Mouse (Mus musculus) hindbrain, embryonic 12.5 days (tissue): ENCODE measurements around the gene Vax2. TPM values are rescaled to one million over a fixed set of nuclear protein-coding genes. Genes with fewer than 3 reads are reported as not detected.

Source experiments
- ATAC-seq: fragments of 200-750 bp; cut with Nextera tagmentation; 2 replicates; pipeline ENCODE4 v1.8.0; 2017; ENCODE audit warnings: moderate TSS enrichment; ENCODE audit not compliant: low FRiP score
- H3K27ac ChIP-seq: fragments of 300-500 bp; sonication (generic); 2 replicates; pipeline ENCODE4 v1.5.1; 2016; ENCODE audit warnings: mild to moderate bottlenecking
- H3K27me3 ChIP-seq: fragments of 300-500 bp; sonication (generic); 2 replicates; pipeline ENCODE4 v1.6.1; 2016; ENCODE audit warnings: mild to moderate bottlenecking
- H3K36me3 ChIP-seq: fragments of 300-500 bp; sonication (generic); 2 replicates; pipeline ENCODE4 v1.6.1; 2016; ENCODE audit warnings: mild to moderate bottlenecking
- H3K4me1 ChIP-seq: fragments of 300-500 bp; sonication (generic); 2 replicates; pipeline ENCODE4 v1.6.1; 2016
- H3K4me2 ChIP-seq: fragments of 300-500 bp; sonication (generic); replicated peaks from 2 replicates; pipeline ENCODE4 v1.6.1; 2016; ENCODE audit warnings: mild to moderate bottlenecking
- H3K4me3 ChIP-seq: fragments of 300-500 bp; sonication (generic); 2 replicates; pipeline ENCODE4 v1.5.1; 2016; ENCODE audit warnings: mild to moderate bottlenecking
- H3K9ac ChIP-seq: fragments of 300-500 bp; sonication (generic); 2 replicates; pipeline ENCODE4 v1.6.1; 2016; ENCODE audit warnings: mild to moderate bottlenecking, moderate library complexity
- H3K9me3 ChIP-seq: fragments of 300-500 bp; sonication (generic); replicated peaks from 2 replicates; pipeline ENCODE4 v1.6.1; 2016; ENCODE audit warnings: mild to moderate bottlenecking
- WGBS: fragments of 180-500 bp; shearing (Covaris S2); methylation state at CpG from one replicate; pipeline ENCODE4 v1.1.7; 2016; 5-methylcytosine and 5-hydroxymethylcytosine counted together
- polyA plus RNA-seq: library from polyadenylated mRNA; unstranded; fragments of >200 nt; fragmentation: Nextera tagmentation; extraction: Ambion mirVana; gene quantifications from 2 replicates; pipeline ENCODE4 v1.2.1, GENCODE M21; 2016

Gene Vax2
- polyA plus RNA-seq, 1 experiment from 2014 or later: not detected

- H3K36me3 ChIP-seq: no peaks in the 10 kb centered on the region
- under 1% methylated on average over 34 of the region's 34 CpGs for WGBS
- no peak for ATAC-seq
- no peaks in the 10 kb centered on the region for H3K9me3 ChIP-seq
- H3K4me3 ChIP-seq: no peak overlapping the region
- H3K27me3 ChIP-seq: peaks cover 97% of the 10 kb centered on the region
- no peak overlapping the region for H3K27ac ChIP-seq
- no peak overlapping the region for H3K4me2 ChIP-seq
- no peak overlapping the region for H3K9ac ChIP-seq
- H3K4me1 ChIP-seq: peaks cover 19% of the 10 kb centered on the region
These were observed 3.4 kb downstream of the Vax2 start for GRCm38 (mm10) chr6:83714221-83715123.

DNA sequence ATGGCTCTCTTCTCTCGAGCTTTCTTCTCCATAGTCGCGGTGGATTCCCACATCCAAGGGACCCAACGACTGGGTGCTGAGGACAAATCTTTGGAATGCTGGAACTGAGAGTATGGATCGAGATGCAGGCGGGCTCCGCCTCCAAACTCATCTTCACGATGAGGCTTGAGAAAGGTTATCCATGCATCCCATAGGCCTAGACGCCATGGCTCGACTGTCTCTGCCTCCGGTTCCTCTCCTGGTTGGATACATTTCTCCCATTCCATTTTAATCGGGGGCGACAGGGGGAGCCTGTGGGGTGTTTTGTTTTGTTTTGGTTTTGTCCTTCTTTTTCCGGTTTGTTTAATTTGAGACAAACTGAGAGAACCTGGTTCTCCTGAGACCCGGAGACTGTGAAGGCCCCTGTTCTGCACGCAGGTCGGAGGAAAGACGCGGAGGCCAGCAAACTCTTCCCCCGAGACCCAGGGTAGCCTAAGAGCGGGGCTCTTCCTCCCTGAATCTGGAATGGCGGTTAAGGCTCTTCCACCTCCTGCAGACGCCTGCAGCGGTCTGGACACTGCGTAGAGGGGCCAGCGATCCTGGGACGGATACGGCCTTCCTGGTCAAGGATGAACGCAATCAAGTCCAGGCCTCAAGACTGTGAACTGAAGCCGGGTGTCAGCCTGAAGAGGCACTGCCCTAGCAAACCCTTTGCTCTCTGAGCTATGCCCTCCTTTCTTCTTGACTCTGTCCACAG, 4.6 kb downstream of the Vax2 start:
- Histone ChIP-seq H3K4me3 (no peak overlapping the region), H3K27me3 (peaks cover 97% of the 10 kb centered on the region), H3K9ac (no peak overlapping the region), H3K27ac (no peak overlapping the region), H3K4me2 (no peak overlapping the region), H3K36me3 (no peaks in the 10 kb centered on the region), H3K9me3 (no peaks in the 10 kb centered on the region), H3K4me1 (peaks cover 15% of the 10 kb centered on the region)
- WGBS: 1% methylated on average over 30 of the region's 30 CpGs
- ATAC-seq: no peak

DNA sequence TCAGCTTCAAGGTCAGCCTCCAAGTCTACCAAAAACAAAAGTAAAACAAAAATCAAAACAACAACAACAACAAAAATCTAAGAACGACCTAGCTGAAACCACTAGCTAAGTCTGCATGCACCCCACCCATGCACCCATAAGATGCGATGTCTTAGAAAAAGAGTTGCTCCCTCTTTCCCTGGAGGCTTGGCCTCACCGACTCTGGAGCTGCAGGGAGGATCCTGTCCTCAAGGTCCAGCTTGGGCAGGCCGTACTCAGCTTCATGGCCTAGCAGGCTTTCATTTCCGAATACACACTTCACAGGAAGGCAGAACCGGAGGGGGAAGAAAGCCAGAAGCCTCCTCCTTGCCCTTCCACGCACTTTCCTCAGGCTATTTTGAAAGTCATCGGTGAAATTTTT, 6.0 kb downstream of the Vax2 start:
- 1% methylated on average over 8 of the region's 8 CpGs for WGBS
- Histone ChIP-seq H3K4me1 (peaks cover 1% of the 10 kb centered on the region), H3K36me3 (no peaks in the 10 kb centered on the region), H3K4me3 (no peak overlapping the region), H3K9ac (no peak overlapping the region), H3K27ac (no peak overlapping the region), H3K4me2 (no peak overlapping the region), H3K9me3 (no peaks in the 10 kb centered on the region), H3K27me3 (peaks cover 97% of the 10 kb centered on the region)
- ATAC-seq: no peak

GRCm38 (mm10) chr6:83722526-83722925, 11.5 kb downstream of the Vax2 start:
- Histone ChIP-seq H3K36me3 (no peaks in the 10 kb centered on the region), H3K27me3 (peaks cover 74% of the 10 kb centered on the region), H3K9me3 (no peaks in the 10 kb centered on the region), H3K4me1 (no peaks in the 10 kb centered on the region), H3K4me3 (no peak overlapping the region), H3K9ac (no peak overlapping the region), H3K27ac (no peak overlapping the region), H3K4me2 (no peak overlapping the region)
- ATAC-seq: no peak
- 30% methylated on average over 6 of the region's 6 CpGs for WGBS

GRCm38 (mm10) chr6:83727178-83727577, 16.1 kb downstream of the Vax2 start:
- ATAC-seq: no peak
- 41% methylated on average over 4 of the region's 4 CpGs for WGBS

GRCm38 (mm10) chr6:83728488-83728887, 17.4 kb downstream of the Vax2 start:
- Histone ChIP-seq H3K4me1 (no peaks in the 10 kb centered on the region), H3K27me3 (peaks cover 41% of the 10 kb centered on the region), H3K9ac (no peak overlapping the region), H3K36me3 (no peaks in the 10 kb centered on the region), H3K9me3 (no peaks in the 10 kb centered on the region), H3K4me2 (no peak overlapping the region), H3K27ac (no peak overlapping the region), H3K4me3 (no peak overlapping the region)
- 95% methylated on average over 3 of the region's 3 CpGs for whole genome bisulfite sequencing
- ATAC-seq: no peak

More at GRCm38 (mm10) chr6:83727178-83727577, 16.1 kb downstream of the Vax2 start:
- H3K4me1 ChIP-seq: no peaks in the 10 kb centered on the region
- no peaks in the 10 kb centered on the region for H3K36me3 ChIP-seq
- H3K4me2 ChIP-seq: no peak overlapping the region
- no peaks in the 10 kb centered on the region for H3K9me3 ChIP-seq
- no peak overlapping the region for H3K9ac ChIP-seq
- no peak overlapping the region for H3K4me3 ChIP-seq
- no peak overlapping the region for H3K27ac ChIP-seq
- H3K27me3 ChIP-seq: peaks cover 45% of the 10 kb centered on the region

- 71% methylated on average over 14 of the region's 14 CpGs for WGBS
- no peak overlapping the region for H3K4me3 ChIP-seq
- ATAC-seq: no peak
These were observed 18.4 kb downstream of the Vax2 start for GRCm38 (mm10) chr6:83729350-83729970.

GRCm38 (mm10) chr6:83731128-83731527, 20.1 kb downstream of the Vax2 start:
- Histone ChIP-seq H3K4me1 (no peaks in the 10 kb centered on the region), H3K27me3 (peaks cover 31% of the 10 kb centered on the region), H3K4me2 (no peak overlapping the region), H3K27ac (no peak overlapping the region), H3K9ac (no peak overlapping the region), H3K36me3 (no peaks in the 10 kb centered on the region), H3K4me3 (no peak overlapping the region), H3K9me3 (peaks cover 7% of the 10 kb centered on the region)
- no peak for ATAC-seq
- WGBS: 27% methylated on average over 5 of the region's 5 CpGs

More at GRCm38 (mm10) chr6:83729350-83729970, 18.4 kb downstream of the Vax2 start:
- Histone ChIP-seq H3K4me1 (no peaks in the 10 kb centered on the region), H3K36me3 (no peaks in the 10 kb centered on the region), H3K9me3 (peaks cover 7% of the 10 kb centered on the region), H3K27ac (no peak overlapping the region), H3K27me3 (peaks cover 34% of the 10 kb centered on the region), H3K4me2 (no peak overlapping the region), H3K9ac (no peak overlapping the region)

GRCm38 (mm10) chr6:83737311-83737710, 26.2 kb downstream of the Vax2 start:
- Histone ChIP-seq H3K36me3 (no peaks in the 10 kb centered on the region), H3K9ac (no peak overlapping the region), H3K4me3 (no peak overlapping the region), H3K9me3 (peaks cover 14% of the 10 kb centered on the region), H3K4me1 (no peaks in the 10 kb centered on the region), H3K27me3 (peaks cover 9% of the 10 kb centered on the region), H3K4me2 (no peak overlapping the region), H3K27ac (no peak overlapping the region)
- no peak for ATAC-seq
- 20% methylated on average over 13 of the region's 13 CpGs for WGBS

DNA sequence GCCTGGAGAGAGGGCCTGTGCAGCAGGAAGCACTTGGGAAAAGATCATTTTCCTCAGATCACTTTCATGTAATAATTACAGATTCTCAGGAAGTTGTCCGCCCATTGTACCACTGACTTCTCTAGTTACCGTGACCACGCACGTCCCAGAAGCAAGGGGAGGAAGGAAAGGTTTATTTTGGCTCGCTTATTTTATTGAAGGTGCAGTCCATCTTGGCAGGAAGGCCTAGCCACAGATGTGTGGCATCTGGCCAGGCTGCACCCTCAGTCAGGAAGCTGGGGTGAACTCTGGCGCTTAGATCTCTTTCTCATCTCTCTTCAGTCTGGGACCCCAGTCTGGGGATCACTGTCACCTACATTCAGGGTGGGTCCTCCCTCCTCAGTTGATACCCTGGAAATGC, 27.5 kb downstream of the Vax2 start:
- no peak overlapping the region for H3K27ac ChIP-seq
- ATAC-seq: no peak
- WGBS: 72% methylated on average over 6 of the region's 6 CpGs
- no peaks in the 10 kb centered on the region for H3K36me3 ChIP-seq
- H3K4me1 ChIP-seq: no peaks in the 10 kb centered on the region
- H3K9me3 ChIP-seq: peaks cover 14% of the 10 kb centered on the region
- H3K27me3 ChIP-seq: peaks cover 12% of the 10 kb centered on the region
- no peak overlapping the region for H3K4me3 ChIP-seq
- no peak overlapping the region for H3K4me2 ChIP-seq
- H3K9ac ChIP-seq: no peak overlapping the region

- Histone ChIP-seq H3K9ac (peak within 1 kb of the TSS; percentile 10; the same call in 1 of the 2 replicates), H3K4me1 (peaks cover 4% of the 10 kb centered on the region; the same call in 1 of the 2 replicates), H3K27me3 (peaks cover 48% of the 10 kb centered on the region), H3K4me3 (no peak within 1 kb of the TSS), H3K27ac (no peak within 1 kb of the TSS), H3K36me3 (no peaks in the 10 kb centered on the region), H3K4me2 (no peak within 1 kb of the TSS), H3K9me3 (0 out of 2 replicates have a peak, but pooled peaks cover 7% of the 10 kb centered on the region)
- WGBS: 52% methylated on average over 5 of the region's 5 CpGs
- no peak for ATAC-seq
These were observed 31.7 kb downstream of the Vax2 start, which contains the start of gene Atp6v1b1 for GRCm38 (mm10) chr6:83742761-83743160. Gene Atp6v1b1, plus strand, starts transcription at chr6:83742990.

DNA sequence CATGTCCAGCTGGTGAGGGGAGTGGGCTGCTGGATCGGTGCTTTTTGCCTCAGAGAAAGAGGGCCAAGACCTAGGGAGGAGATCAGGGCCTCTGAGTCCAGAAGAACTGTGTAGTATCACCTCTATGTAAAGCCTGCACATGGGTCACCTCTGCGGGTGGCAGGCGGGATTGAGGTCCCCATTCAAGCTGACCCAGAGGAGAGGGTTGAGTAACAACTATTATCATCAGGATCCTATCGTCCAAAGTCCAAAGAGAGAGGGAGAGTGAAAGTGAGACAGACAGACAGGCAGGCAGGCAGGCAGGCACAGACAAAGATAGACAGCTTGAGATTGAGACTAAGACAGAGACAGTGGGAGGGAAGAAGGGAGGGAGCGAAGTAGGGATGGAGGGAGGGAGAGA, 32.1 kb downstream of the Vax2 start:
- Histone ChIP-seq H3K4me3 (no peak overlapping the region), H3K36me3 (no peaks in the 10 kb centered on the region), H3K9ac (peak overlapping the region; percentile 10; the same call in 1 of the 2 replicates), H3K4me1 (peaks cover 4% of the 10 kb centered on the region; the same call in 1 of the 2 replicates), H3K27ac (no peak overlapping the region), H3K9me3 (0 out of 2 replicates have a peak, but pooled peaks cover 7% of the 10 kb centered on the region), H3K27me3 (peaks cover 52% of the 10 kb centered on the region), H3K4me2 (no peak overlapping the region)
- WGBS: 57% methylated on average over 5 of the region's 5 CpGs
- ATAC-seq: no peak
